Mouse (Mus musculus): ENCODE results near the gene Ssh3. TPM values are rescaled to one million over a fixed set of nuclear protein-coding genes. Genes with fewer than 3 reads are reported as not detected.

Ssh3 gene
- total RNA-seq, 1 experiment: 7.3 TPM

- in situ Hi-C loops (cut with MboI; ENCODE audit: low sequenced_read_pairs in 2 of 2, unreplicated experiment in 2 of 2): no loop called here
- no peak overlapping the region for H3K4me3 ChIP-seq (ENCODE audit: insufficient read depth in 1 of 2, low read depth in 1 of 2, low read length in 2 of 2, poor library complexity in 1 of 2, severe bottlenecking in 1 of 2)
- H3K36me3 ChIP-seq (ENCODE audit: control insufficient read depth, insufficient read depth, low read length, poor library complexity, severe bottlenecking): no peaks in the 10 kb centered on the region
- no peak for DNase-seq (ENCODE audit: low read depth, low spot score)
- H3K27ac ChIP-seq (ENCODE audit: insufficient read depth, low read depth, low read length, poor library complexity, severe bottlenecking): no peak overlapping the region
- TF ChIP-seq HCFC1 (IDR thresholded peaks at IDR 0.05; ENCODE audit: borderline replicate concordance, insufficient read depth, low read length) (no peak), CHD2 (IDR thresholded peaks at IDR 0.05; ENCODE audit: low read depth, low read length) (no peak), MAFK (IDR thresholded peaks at IDR 0.05; ENCODE audit: insufficient read depth, low read depth, low read length) (no peak), ZC3H11A (IDR thresholded peaks at IDR 0.05; ENCODE audit: borderline replicate concordance, low read depth, low read length) (no peak), ZNF384 (IDR thresholded peaks at IDR 0.05; ENCODE audit: low read depth, low read length) (no peak)
- no peak overlapping the region for H3K9ac ChIP-seq (ENCODE audit: insufficient read depth, low read depth, low read length, poor library complexity, severe bottlenecking)
- no peaks in the 10 kb centered on the region for H3K9me3 ChIP-seq (ENCODE audit: control insufficient read depth, insufficient read depth, low read depth, low read length)
- H3K4me1 ChIP-seq (ENCODE audit: control insufficient read depth in 2 of 2, insufficient read depth in 2 of 2, low read length in 2 of 2, poor library complexity in 1 of 2): peaks cover 0 to 8% of the 10 kb centered on the region in 2 experiments; a peak in 3 of 4 replicates
Observed at GRCm38 (mm10) chr19:4220957-4221743, 47.8 kb downstream of the Ssh3 start.

- Histone ChIP-seq H3K9ac (ENCODE audit: insufficient read depth, low read depth, low read length, poor library complexity, severe bottlenecking) (no peak overlapping the region), H3K27ac (ENCODE audit: insufficient read depth, low read depth, low read length, poor library complexity, severe bottlenecking) (no peak overlapping the region), H3K9me3 (ENCODE audit: control insufficient read depth, insufficient read depth, low read depth, low read length) (no peaks in the 10 kb centered on the region), H3K36me3 (ENCODE audit: control insufficient read depth, insufficient read depth, low read length, poor library complexity, severe bottlenecking) (no peaks in the 10 kb centered on the region), H3K4me3 (ENCODE audit: insufficient read depth in 1 of 2, low read depth in 1 of 2, low read length in 2 of 2, poor library complexity in 1 of 2, severe bottlenecking in 1 of 2) (no peak overlapping the region), H3K4me1 (ENCODE audit: control insufficient read depth in 2 of 2, insufficient read depth in 2 of 2, low read length in 2 of 2, poor library complexity in 1 of 2) (peaks cover 0 to 8% of the 10 kb centered on the region in 2 experiments; a peak in 3 of 4 replicates)
- in situ Hi-C loops (cut with MboI; ENCODE audit: low sequenced_read_pairs in 2 of 2, unreplicated experiment in 2 of 2): no loop called here
- TF ChIP-seq HCFC1 (IDR thresholded peaks at IDR 0.05; ENCODE audit: borderline replicate concordance, insufficient read depth, low read length): no peak
- no peak for TF ChIP-seq MAFK (IDR thresholded peaks at IDR 0.05; ENCODE audit: insufficient read depth, low read depth, low read length)
- TF ChIP-seq ZNF384 (IDR thresholded peaks at IDR 0.05; ENCODE audit: low read depth, low read length): no peak
- TF ChIP-seq ZC3H11A (IDR thresholded peaks at IDR 0.05; ENCODE audit: borderline replicate concordance, low read depth, low read length): no peak
- TF ChIP-seq CHD2 (IDR thresholded peaks at IDR 0.05; ENCODE audit: low read depth, low read length): no peak
- no peak for DNase-seq (ENCODE audit: low read depth, low spot score)
Observed at GRCm38 (mm10) chr19:4220416-4220815, 48.6 kb downstream of the Ssh3 start.

GRCm38 (mm10) chr19:4219943-4220342 lies 49.0 kb downstream of the Ssh3 start:
- Histone ChIP-seq H3K27ac (ENCODE audit: insufficient read depth, low read depth, low read length, poor library complexity, severe bottlenecking) (no peak overlapping the region), H3K4me1 (ENCODE audit: control insufficient read depth in 2 of 2, insufficient read depth in 2 of 2, low read length in 2 of 2, poor library complexity in 1 of 2) (peaks cover 0 to 8% of the 10 kb centered on the region in 2 experiments; a peak in 3 of 4 replicates), H3K36me3 (ENCODE audit: control insufficient read depth, insufficient read depth, low read length, poor library complexity, severe bottlenecking) (no peaks in the 10 kb centered on the region), H3K4me3 (ENCODE audit: insufficient read depth in 1 of 2, low read depth in 1 of 2, low read length in 2 of 2, poor library complexity in 1 of 2, severe bottlenecking in 1 of 2) (no peak overlapping the region), H3K9me3 (ENCODE audit: control insufficient read depth, insufficient read depth, low read depth, low read length) (no peaks in the 10 kb centered on the region), H3K9ac (ENCODE audit: insufficient read depth, low read depth, low read length, poor library complexity, severe bottlenecking) (no peak overlapping the region)
- no peak for TF ChIP-seq ZC3H11A (IDR thresholded peaks at IDR 0.05; ENCODE audit: borderline replicate concordance, low read depth, low read length)
- TF ChIP-seq ZNF384 (IDR thresholded peaks at IDR 0.05; ENCODE audit: low read depth, low read length): no peak
- TF ChIP-seq HCFC1 (IDR thresholded peaks at IDR 0.05; ENCODE audit: borderline replicate concordance, insufficient read depth, low read length): no peak
- no peak for TF ChIP-seq CHD2 (IDR thresholded peaks at IDR 0.05; ENCODE audit: low read depth, low read length)
- no peak for TF ChIP-seq MAFK (IDR thresholded peaks at IDR 0.05; ENCODE audit: insufficient read depth, low read depth, low read length)
- in situ Hi-C loops (cut with MboI; ENCODE audit: low sequenced_read_pairs in 2 of 2, unreplicated experiment in 2 of 2): no loop called here
- no peak for DNase-seq (ENCODE audit: low read depth, low spot score)

- TF ChIP-seq HCFC1 (IDR thresholded peaks at IDR 0.05; ENCODE audit: borderline replicate concordance, insufficient read depth, low read length) (no peak), ZNF384 (IDR thresholded peaks at IDR 0.05; ENCODE audit: low read depth, low read length) (no peak), CHD2 (IDR thresholded peaks at IDR 0.05; ENCODE audit: low read depth, low read length) (no peak), ZC3H11A (IDR thresholded peaks at IDR 0.05; ENCODE audit: borderline replicate concordance, low read depth, low read length) (no peak), MAFK (IDR thresholded peaks at IDR 0.05; ENCODE audit: insufficient read depth, low read depth, low read length) (no peak)
- Histone ChIP-seq H3K4me3 (ENCODE audit: insufficient read depth in 1 of 2, low read depth in 1 of 2, low read length in 2 of 2, poor library complexity in 1 of 2, severe bottlenecking in 1 of 2) (no peak overlapping the region), H3K27ac (ENCODE audit: insufficient read depth, low read depth, low read length, poor library complexity, severe bottlenecking) (no peak overlapping the region), H3K36me3 (ENCODE audit: control insufficient read depth, insufficient read depth, low read length, poor library complexity, severe bottlenecking) (no peaks in the 10 kb centered on the region), H3K9me3 (ENCODE audit: control insufficient read depth, insufficient read depth, low read depth, low read length) (no peaks in the 10 kb centered on the region), H3K9ac (ENCODE audit: insufficient read depth, low read depth, low read length, poor library complexity, severe bottlenecking) (no peak overlapping the region), H3K4me1 (ENCODE audit: control insufficient read depth in 2 of 2, insufficient read depth in 2 of 2, low read length in 2 of 2, poor library complexity in 1 of 2) (peaks cover 0 to 11% of the 10 kb centered on the region in 2 experiments; a peak in 3 of 4 replicates)
- in situ Hi-C loops (cut with MboI; ENCODE audit: low sequenced_read_pairs in 2 of 2, unreplicated experiment in 2 of 2): no loop called here
- no peak for DNase-seq (ENCODE audit: low read depth, low spot score)
Observed at GRCm38 (mm10) chr19:4218784-4219183, 50.2 kb downstream of the Ssh3 start.
